Mouse (Mus musculus) olfactory bulb, adult 2 months (tissue): ENCODE data around the gene Cdk5rap2.

Source experiments
- CTCF ChIP-seq: fragments of 200-500 bp; IDR thresholded peaks from 2 replicates; pipeline ENCODE4 v1.5.1; 2012; ENCODE audit warnings: low read depth, mild to moderate bottlenecking, low read length, moderate library complexity; ENCODE audit not compliant: insufficient read depth
- POLR2A ChIP-seq: fragments of 200-500 bp; IDR thresholded peaks from 2 replicates; pipeline ENCODE4 v1.6.1; 2012; ENCODE audit warnings: mild to moderate bottlenecking, low read depth, low read length, moderate library complexity; ENCODE audit not compliant: insufficient read depth

- TF ChIP-seq POLR2A, result no peak
- TF ChIP-seq CTCF, result no peak
These were observed 32.9 kb downstream of the Cdk5rap2 start for GRCm38 (mm10) chr4:70377359-70377758.
